Mouse (Mus musculus): ENCODE data around the gene Reps1.

DNA sequence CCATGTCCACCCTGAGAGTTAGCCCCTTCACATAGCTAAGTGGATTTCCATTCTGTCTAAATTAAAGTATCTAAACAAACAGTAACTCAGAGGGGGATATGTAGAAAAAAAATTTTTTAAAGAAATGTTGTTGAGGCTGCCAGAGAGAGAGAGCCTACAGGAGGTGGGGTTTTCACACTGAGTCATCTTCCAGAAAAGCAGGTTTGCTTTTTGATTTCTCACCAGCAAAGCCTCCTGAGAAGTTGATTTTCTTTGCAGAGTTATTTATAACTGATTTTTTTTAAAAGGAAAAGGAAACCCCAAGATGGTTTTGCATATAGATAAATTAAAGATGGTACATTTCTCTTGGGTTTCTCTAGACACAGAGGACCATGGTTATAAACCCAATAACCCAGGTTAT, 47.5 kb upstream of the Reps1 start:
- TF ChIP-seq GATA1 (IDR thresholded peaks at IDR 0.05; ENCODE audit: borderline replicate concordance, low read length) (no peak), FLI1 (IDR thresholded peaks at IDR 0.05; ENCODE audit: low read length) (no peak)
